Mouse (Mus musculus) MEL (cell line): ENCODE data around the gene Masp1. TPM values are rescaled to one million over a fixed set of nuclear protein-coding genes. Genes with fewer than 3 reads are reported as not detected.

Experiments used
- DNase-seq: peaks from one replicate; pipeline ENCODE4 v3.0.0; 2011; ENCODE audit warnings: low read depth, low spot score
- H3K27ac ChIP-seq: 2 replicates; pipeline ENCODE4 v1.5.1; 2012; ENCODE audit warnings: low read depth, mild to moderate bottlenecking, control low read depth, low read length, moderate library complexity; ENCODE audit not compliant: control insufficient read depth
- H3K27me3 ChIP-seq, 2 experiments: fragments of 150-350 bp in 1 of 2; sonication (generic) in 1 of 2; 2 replicates each; pipeline ENCODE4 v1.6.1; 2012; ENCODE audit warnings: low read length in 2 of 2, mild to moderate bottlenecking in 2 of 2, improper control_type of control experiment in 1 of 2, moderate library complexity in 1 of 2; ENCODE audit not compliant: insufficient read depth in 2 of 2, control insufficient read depth in 1 of 2
- H3K36me3 ChIP-seq, 2 experiments: 2 replicates each; pipeline ENCODE4 v1.6.1; 2012 to 2014; ENCODE audit warnings: low read length in 2 of 2, improper control_type of control experiment in 1 of 2, inconsistent platforms in 1 of 2, mild to moderate bottlenecking in 1 of 2; ENCODE audit not compliant: insufficient read depth in 2 of 2, control insufficient read depth in 1 of 2
- H3K4me1 ChIP-seq, 2 experiments: fragments of 150-350 bp in 1 of 2; sonication (generic) in 1 of 2; 2 replicates each; pipeline ENCODE4 v1.6.1; 2012; ENCODE audit warnings: low read length in 2 of 2, improper control_type of control experiment in 1 of 2, mild to moderate bottlenecking in 1 of 2; ENCODE audit not compliant: insufficient read depth in 2 of 2, control insufficient read depth in 1 of 2
- H3K4me3 ChIP-seq, 2 experiments: fragments of 150-350 bp in 1 of 2; sonication (generic) in 1 of 2; 2 replicates each; pipeline ENCODE4 v1.5.1; 2012; ENCODE audit warnings: low read depth in 2 of 2, low read length in 2 of 2, mild to moderate bottlenecking in 2 of 2, moderate library complexity in 2 of 2, control low read depth in 1 of 2, improper control_type of control experiment in 1 of 2; ENCODE audit not compliant: control insufficient read depth in 1 of 2, insufficient read depth in 1 of 2
- H3K79me2 ChIP-seq: 2 replicates; pipeline ENCODE4 v1.6.1; 2012; ENCODE audit warnings: mild to moderate bottlenecking, low read length, moderate library complexity; ENCODE audit not compliant: control insufficient read depth, poor library complexity, insufficient read depth
- H3K9ac ChIP-seq: 2 replicates; pipeline ENCODE4 v1.6.1; 2012; ENCODE audit warnings: low read depth, mild to moderate bottlenecking, control low read depth, low read length, moderate library complexity; ENCODE audit not compliant: control insufficient read depth, poor library complexity, severe bottlenecking
- H3K9me3 ChIP-seq: fragments of 150-350 bp; sonication (generic); replicated peaks from 2 replicates; pipeline ENCODE4 v1.6.1; 2012; ENCODE audit warnings: mild to moderate bottlenecking, low read length, improper control_type of control experiment, moderate library complexity; ENCODE audit not compliant: insufficient read depth
- BHLHE40 ChIP-seq: IDR thresholded peaks from 2 replicates; pipeline ENCODE4 v1.6.1; 2012; ENCODE audit warnings: low read depth, mild to moderate bottlenecking, inconsistent platforms, low read length, improper control_type of control experiment, borderline replicate concordance
- ELF1 ChIP-seq: IDR thresholded peaks from 2 replicates; pipeline ENCODE4 v1.6.1; 2014; ENCODE audit warnings: low read depth, mild to moderate bottlenecking, inconsistent platforms, low read length, improper control_type of control experiment, moderate library complexity
- ETS1 ChIP-seq: IDR thresholded peaks from 2 replicates; pipeline ENCODE4 v1.6.1; 2012; ENCODE audit warnings: low read depth, mild to moderate bottlenecking, inconsistent platforms, low read length, improper control_type of control experiment, moderate library complexity
- GATA1 ChIP-seq: IDR thresholded peaks from 2 replicates; pipeline ENCODE4 v1.6.1; 2011; ENCODE audit warnings: low read depth, low read length, improper control_type of control experiment
- KAT2A ChIP-seq: conservative IDR thresholded peaks from 2 replicates; pipeline ENCODE4 v1.6.1; 2012; ENCODE audit warnings: low read depth, low read length, improper control_type of control experiment, inconsistent platforms
- MAX ChIP-seq: IDR thresholded peaks from 2 replicates; pipeline ENCODE4 v1.6.1; 2011; ENCODE audit warnings: low read length, improper control_type of control experiment
- MEF2A ChIP-seq: IDR thresholded peaks from 2 replicates; pipeline ENCODE4 v1.6.1; 2014; ENCODE audit warnings: low read depth, mild to moderate bottlenecking, inconsistent platforms, low read length, improper control_type of control experiment; ENCODE audit not compliant: poor library complexity, insufficient replicate concordance, severe bottlenecking; ENCODE audit errors: extremely low read depth
- MYB ChIP-seq: IDR thresholded peaks from 2 replicates; pipeline ENCODE4 v1.6.1; 2011; ENCODE audit warnings: mild to moderate bottlenecking, low read depth, low read length, improper control_type of control experiment
- NELFE ChIP-seq: IDR thresholded peaks from 2 replicates; pipeline ENCODE4 v1.6.1; 2011; ENCODE audit warnings: low read depth, low read length, improper control_type of control experiment
- POLR2AphosphoS2 ChIP-seq: IDR thresholded peaks from 2 replicates; pipeline ENCODE4 v1.6.1; 2011; ENCODE audit warnings: low read length, improper control_type of control experiment
- RCOR1 ChIP-seq: IDR thresholded peaks from 2 replicates; pipeline ENCODE4 v1.6.1; 2012; ENCODE audit warnings: low read depth, mild to moderate bottlenecking, inconsistent platforms, low read length, improper control_type of control experiment
- SIN3A ChIP-seq: IDR thresholded peaks from 2 replicates; pipeline ENCODE4 v1.6.1; 2012; ENCODE audit warnings: low read length, improper control_type of control experiment, inconsistent platforms
- SMC3 ChIP-seq: IDR thresholded peaks from 2 replicates; pipeline ENCODE4 v1.6.1; 2011; ENCODE audit warnings: low read depth, low read length, improper control_type of control experiment
- TAL1 ChIP-seq: IDR thresholded peaks from 2 replicates; pipeline ENCODE4 v1.6.1; 2012; ENCODE audit warnings: mild to moderate bottlenecking, inconsistent platforms, low read length, moderate library complexity, mixed read lengths
- TCF12 ChIP-seq: IDR thresholded peaks from 2 replicates; pipeline ENCODE4 v1.6.1; 2014; ENCODE audit warnings: low read depth, mild to moderate bottlenecking, inconsistent platforms, low read length, improper control_type of control experiment, moderate library complexity
- UBTF ChIP-seq: IDR thresholded peaks from 2 replicates; pipeline ENCODE4 v1.6.1; 2012; ENCODE audit warnings: low read depth, mild to moderate bottlenecking, inconsistent platforms, low read length, improper control_type of control experiment, moderate library complexity, borderline replicate concordance; ENCODE audit not compliant: insufficient read depth
- USF1 ChIP-seq: IDR thresholded peaks from 2 replicates; pipeline ENCODE4 v1.6.1; 2014; ENCODE audit warnings: low read depth, mild to moderate bottlenecking, inconsistent platforms, low read length, improper control_type of control experiment, moderate library complexity
- USF2 ChIP-seq, 2 experiments: IDR thresholded peaks; 2 replicates each; pipeline ENCODE4 v1.6.1; 2011 to 2012; ENCODE audit warnings: improper control_type of control experiment in 2 of 2, low read length in 2 of 2, borderline replicate concordance in 1 of 2, inconsistent platforms in 1 of 2, low read depth in 1 of 2, mild to moderate bottlenecking in 1 of 2; ENCODE audit not compliant: insufficient read depth in 1 of 2
- ZC3H11A ChIP-seq: IDR thresholded peaks from 2 replicates; pipeline ENCODE4 v1.6.1; 2012; ENCODE audit warnings: low read depth, mild to moderate bottlenecking, inconsistent platforms, low read length, improper control_type of control experiment
- ZMIZ1 ChIP-seq: IDR thresholded peaks from 2 replicates; pipeline ENCODE4 v1.6.1; 2012; ENCODE audit warnings: low read depth, mild to moderate bottlenecking, inconsistent platforms, low read length, improper control_type of control experiment, moderate library complexity
- polyA plus RNA-seq, 2 experiments: library from polyadenylated mRNA; stranded (reverse) in 1 of 2; unstranded in 1 of 2; fragments of >175 nt in 1 of 2; fragments of >200 nt in 1 of 2; gene quantifications; 2 replicates each; pipeline versions ENCODE4 v1.2.1 to v1.2.4; 2012; ENCODE audit warnings: low replicate concordance in 2 of 2, low read depth in 1 of 2; ENCODE audit not compliant: insufficient read length in 2 of 2, insufficient read depth in 1 of 2, missing spikeins in 1 of 2
- total RNA-seq: library from RNA; depleted of rRNA; stranded (reverse); fragments of 300-350 nt; gene quantifications from 2 replicates; pipeline ENCODE4 v1.2.3, GENCODE M21; 2012

The Masp1 gene
- total and polyA plus RNA-seq, 3 experiments = not detected

- no peak for DNase-seq
- Histone ChIP-seq H3K36me3 (no peaks in the 10 kb centered on the region), H3K4me3 (no peak overlapping the region), H3K27me3 (no peaks in the 10 kb centered on the region; a peak in 1 of 4 replicates), H3K27ac (no peak overlapping the region), H3K4me1 (no peaks in the 10 kb centered on the region), H3K9me3 (no peaks in the 10 kb centered on the region), H3K9ac (no peak overlapping the region), H3K79me2 (no peaks in the 10 kb centered on the region)
- TF ChIP-seq ZMIZ1 (no peak), MAX (no peak), SMC3 (no peak), USF1 (no peak), TAL1 (no peak), USF2 (IDR thresholded peaks at IDR 0.05; ENCODE audit: borderline replicate concordance in 1 of 2, insufficient read depth in 1 of 2, low read depth in 1 of 2, low read length in 2 of 2) (no peak), ZC3H11A (no peak), ELF1 (no peak), MYB (no peak), TCF12 (no peak), GATA1 (no peak), KAT2A (no peak), RCOR1 (no peak), POLR2AphosphoS2 (no peak), BHLHE40 (no peak), MEF2A (no peak), UBTF (no peak), ETS1 (no peak)
Observed at GRCm38 (mm10) chr16:23518567-23519369, 1.8 kb downstream of the Masp1 start.

DNA sequence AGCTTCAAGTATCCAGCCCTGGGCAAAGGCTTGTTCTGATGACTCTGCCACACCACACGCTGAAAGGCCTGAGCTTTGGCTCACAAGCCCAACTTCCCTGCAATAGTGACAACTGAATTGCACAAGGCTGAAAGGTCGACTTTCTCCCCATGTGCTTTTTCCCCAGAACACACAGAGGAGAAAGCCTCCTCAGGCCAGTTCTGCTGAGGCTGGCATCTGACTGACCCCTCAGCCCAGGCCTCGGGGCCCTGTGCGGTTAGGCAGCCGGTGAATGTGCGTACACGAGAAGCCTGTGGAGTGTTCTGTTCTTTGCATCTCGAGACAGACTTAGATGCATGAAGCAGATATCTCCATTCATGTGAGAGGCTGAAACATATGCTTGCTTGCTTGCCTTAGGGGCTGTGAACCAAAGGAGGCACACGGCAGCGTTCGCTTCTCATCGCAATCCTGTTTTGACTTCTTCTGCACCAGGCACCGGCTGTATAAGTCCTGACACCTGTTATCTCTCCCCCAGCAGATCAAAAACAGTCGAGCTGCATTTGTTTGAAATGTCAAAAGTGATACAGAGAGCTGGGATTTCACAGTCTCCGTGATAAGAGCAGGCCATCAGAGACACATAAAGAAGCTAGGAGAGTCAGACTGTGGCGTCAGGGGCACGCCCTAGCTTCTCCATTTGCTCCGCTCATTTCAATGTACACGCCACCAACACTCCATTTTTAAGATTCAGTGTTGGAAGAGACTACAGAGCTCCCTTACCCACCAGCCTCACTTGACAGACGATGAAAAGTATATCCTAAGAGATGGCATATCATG lies 2.7 kb downstream of the Masp1 start:
- no peaks in the 10 kb centered on the region for H3K4me1 ChIP-seq
- no peaks in the 10 kb centered on the region for H3K79me2 ChIP-seq
- TF ChIP-seq NELFE (no peak), SIN3A (no peak)
- TF ChIP-seq, all 39 proteins: peak for 0
- Histone ChIP-seq H3K27me3 (no peaks in the 10 kb centered on the region; a peak in 1 of 4 replicates), H3K36me3 (no peaks in the 10 kb centered on the region), H3K27ac (no peak overlapping the region), H3K4me3 (no peak overlapping the region), H3K9ac (no peak overlapping the region), H3K9me3 (no peaks in the 10 kb centered on the region)
- no peak for DNase-seq
